14 mouse cellular contexts compared by ENCODE assay signal in the genomic region with DNA sequence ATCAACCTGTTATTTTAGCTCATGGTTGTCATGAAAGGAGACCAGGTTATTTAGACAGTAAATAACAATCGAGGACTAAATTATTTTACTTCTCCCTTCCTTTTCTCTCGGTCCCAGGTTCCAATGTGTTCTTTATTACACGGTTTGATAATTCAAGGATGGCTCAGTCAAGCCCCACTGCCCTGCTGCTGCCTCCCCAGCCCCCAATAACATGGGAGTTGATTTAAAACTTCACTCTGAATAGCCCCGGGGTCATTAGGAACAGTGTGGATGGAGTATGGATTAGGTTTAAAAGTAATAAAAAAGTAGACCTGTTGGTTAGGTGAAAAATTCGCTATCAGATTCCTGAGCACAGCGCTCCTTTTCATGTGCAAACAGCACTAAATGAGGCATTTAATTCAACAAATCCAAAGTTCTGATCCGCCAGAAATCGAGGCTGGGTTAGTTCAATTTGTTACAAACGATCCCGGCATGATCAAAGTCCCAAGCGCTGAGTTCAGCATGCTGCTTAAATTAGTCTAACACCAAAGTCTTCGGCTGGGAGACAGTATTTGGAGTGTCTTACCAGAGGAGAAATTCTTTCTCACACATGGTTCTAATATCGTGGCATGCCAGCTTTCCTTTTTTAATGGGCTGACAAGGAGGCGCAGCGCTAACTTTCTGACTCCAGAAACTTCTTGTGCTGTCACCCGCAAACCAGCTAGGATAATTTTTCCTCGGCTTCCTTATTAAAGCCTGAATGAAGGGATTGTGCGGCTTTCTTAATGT.
DNase-seq lines count a peak whose midpoint lies in the region; ATAC-seq and TF ChIP-seq lines count a peak whose summit lies in the region.
"Had no signal": no experiment of that assay in that cellular context is flagged by ENCODE, and none has a peak within 500 bp of the region (broad histone marks: within the 10 kb centered on the region; RNA-seq: fewer than 3 reads in every experiment).

No protein-coding gene starts in this region.

- H3K27ac ChIP-seq in kidney, adult 2 months (ENCODE audit: insufficient read depth, low read depth, low read length): no peak overlapping the region
- no peak overlapping the region for H3K27ac ChIP-seq in embryonic fibroblast, embryonic 13.5 days (ENCODE audit: insufficient read depth, low read length)
- no peak overlapping the region for H3K27ac ChIP-seq in limb, embryonic 11.5 days (replicated peaks; ENCODE audit: low read depth, low read length)
- H3K27ac ChIP-seq: left cerebral cortex, adult 2 months; liver, embryonic 14.5 days; midbrain, embryonic 15.5 days had no signal

- ATAC-seq in limb, embryonic 11.5 days (ENCODE audit: insufficient number of reproducible peaks, low FRiP score, low TSS enrichment, low read depth): peak; percentile 75
- no peak for ATAC-seq in monocyte, adult 5-6 weeks (replicated peaks; ENCODE audit: insufficient number of reproducible peaks, low FRiP score, low TSS enrichment, poor library complexity, severe bottlenecking)
- ATAC-seq: midbrain, embryonic 15.5 days had no signal

- DNase-seq in kidney, adult 2 months: peak; percentile 44
- DNase-seq in kidney, adult 18-20 months: no peak
- peak; percentile 73 for DNase-seq in embryo, embryonic 10 days (ENCODE audit: low spot score)
- DNase-seq in limb, embryonic 11.5 days (ENCODE audit: low spot score): peak; percentile 80
- DNase-seq in thymus, postnatal 14 days: no peak
- no peak for DNase-seq in layer of hippocampus, adult 18-20 months (ENCODE audit: low spot score in 2 of 2)
- DNase-seq: adrenal gland, adult 2 months; cerebellum, adult 11-12 months had no signal

- H3K4me1 ChIP-seq in kidney, adult 2 months (ENCODE audit: control insufficient read depth, insufficient read depth, low read length): no peaks in the 10 kb centered on the region
- H3K4me1 ChIP-seq in embryonic fibroblast, embryonic 13.5 days (ENCODE audit: control insufficient read depth, insufficient read depth, low read length): no peaks in the 10 kb centered on the region; the same call in 1 of the 2 replicates
- peaks cover 22% of the 10 kb centered on the region for H3K4me1 ChIP-seq in limb, embryonic 11.5 days (ENCODE audit: control insufficient read depth, insufficient read depth, low read length)

- H3K36me3 ChIP-seq in kidney, adult 2 months (ENCODE audit: control insufficient read depth, insufficient read depth, low read length): no peaks in the 10 kb centered on the region
- H3K36me3 ChIP-seq in limb, embryonic 11.5 days (ENCODE audit: control insufficient read depth, insufficient read depth, low read length): no peaks in the 10 kb centered on the region
- H3K36me3 ChIP-seq: midbrain, embryonic 15.5 days had no signal

- no peak overlapping the region for H3K9ac ChIP-seq in limb, embryonic 11.5 days (ENCODE audit: low read length)
- H3K9ac ChIP-seq: liver, embryonic 14.5 days; midbrain, embryonic 15.5 days had no signal

- TF ChIP-seq POLR2A in kidney, adult 2 months (IDR thresholded peaks at IDR 0.05; ENCODE audit: low read depth, low read length): no peak
- TF ChIP-seq POLR2A in embryonic fibroblast, embryonic 13.5 days (IDR thresholded peaks at IDR 0.05; ENCODE audit: low read depth, low read length): no peak

- peak overlapping the region; percentile 31 for H3K4me2 ChIP-seq in limb, embryonic 11.5 days (ENCODE audit: low read depth, severe bottlenecking)
- H3K4me2 ChIP-seq: heart, embryonic 11.5 days; midbrain, embryonic 15.5 days had no signal

- H3K9me3 ChIP-seq in limb, embryonic 11.5 days (ENCODE audit: control insufficient read depth, low read length): no peaks in the 10 kb centered on the region
- H3K9me3 ChIP-seq: midbrain, embryonic 15.5 days had no signal

- WGBS in kidney, adult 2 months: 30% methylated on average over 18 of the region's 18 CpGs
- WGBS in limb, embryonic 11.5 days: 10% methylated on average over 18 of the region's 18 CpGs

- H3K27me3 ChIP-seq in kidney, adult 2 months (replicated peaks; ENCODE audit: control insufficient read depth, insufficient read depth, low read length): no peaks in the 10 kb centered on the region
- peaks cover 12% of the 10 kb centered on the region for H3K27me3 ChIP-seq in limb, embryonic 11.5 days (ENCODE audit: control insufficient read depth, insufficient read depth, low read length)
- H3K27me3 ChIP-seq: midbrain, embryonic 15.5 days had no signal

- no peak for TF ChIP-seq CTCF in kidney, adult 2 months (conservative IDR thresholded peaks at IDR 0.05; ENCODE audit: insufficient read depth, insufficient read length, low read depth, low read length)
- TF ChIP-seq CTCF in embryonic fibroblast, embryonic 13.5 days (IDR thresholded peaks at IDR 0.05; ENCODE audit: borderline replicate concordance, insufficient read depth, low read length): no peak

- no peak overlapping the region for H3K4me3 ChIP-seq in kidney, adult 2 months (ENCODE audit: insufficient read depth, low read depth, low read length)
- peak overlapping the region; percentile 28 for H3K4me3 ChIP-seq in embryonic fibroblast, embryonic 13.5 days (ENCODE audit: insufficient read depth, low read length)
- no peak overlapping the region for H3K4me3 ChIP-seq in limb, embryonic 11.5 days (ENCODE audit: low read depth, low read length)
- H3K4me3 ChIP-seq: left cerebral cortex, adult 2 months; midbrain, embryonic 15.5 days had no signal

Comparison
In these comparisons a context has a peak if more than half of its experiments do, and no peak if none do; other contexts are left out.
1. DNase-seq: peak in kidney, adult 2 months (single experiment), embryo, embryonic 10 days (single experiment) and limb, embryonic 11.5 days (single experiment); none in kidney, adult 18-20 months (single experiment), thymus, postnatal 14 days (single experiment) and layer of hippocampus, adult 18-20 months (0 of 2).